Mouse (Mus musculus): Measurements from ENCODE around the gene Atp5g1. TPM values are rescaled to one million over a fixed set of nuclear protein-coding genes. Genes with fewer than 3 reads are reported as not detected.

Gene Atp5g1
- polyA plus RNA-seq, 1 experiment from 2014 or later: 848 TPM

Other genes starting within 250 kb of the Atp5g1 start
- 19.5 and 26.0 TPM in 2 replicates for gene Gngt2, start 238.5 kb downstream of the Atp5g1 start, polyA plus RNA-seq (2014; fragmentation: Nextera tagmentation; extraction: Ambion mirVana)
- gene Abi3, start 233.2 kb downstream of the Atp5g1 start, polyA plus RNA-seq (2014; fragmentation: Nextera tagmentation; extraction: Ambion mirVana): 3.9 and 9.8 TPM in 2 replicates
- 0.37 and 0.47 TPM in 2 replicates for gene B4galnt2, start 160.8 kb downstream of the Atp5g1 start, polyA plus RNA-seq (2014; fragmentation: Nextera tagmentation; extraction: Ambion mirVana)
- gene Igf2bp1, start 69.7 kb downstream of the Atp5g1 start, polyA plus RNA-seq (2014; fragmentation: Nextera tagmentation; extraction: Ambion mirVana): 42.1 and 54.2 TPM in 2 replicates
- gene Gip, start 51.1 kb downstream of the Atp5g1 start, polyA plus RNA-seq (2014; fragmentation: Nextera tagmentation; extraction: Ambion mirVana): not detected in 2 replicates
- gene Snf8, start 40.8 kb downstream of the Atp5g1 start, polyA plus RNA-seq (2014; fragmentation: Nextera tagmentation; extraction: Ambion mirVana): 34.2 and 63.5 TPM in 2 replicates
- gene Ube2z, start 10.3 kb downstream of the Atp5g1 start, polyA plus RNA-seq (2014; fragmentation: Nextera tagmentation; extraction: Ambion mirVana): 27.6 and 36.4 TPM in 2 replicates
- not detected in 2 replicates for gene Calcoco2, start 36.3 kb upstream of the Atp5g1 start, polyA plus RNA-seq (2014; fragmentation: Nextera tagmentation; extraction: Ambion mirVana)
- not detected in 2 replicates for gene Ttll6, start 58.1 kb upstream of the Atp5g1 start, polyA plus RNA-seq (2014; fragmentation: Nextera tagmentation; extraction: Ambion mirVana)
- gene Hoxb13, start 118.6 kb upstream of the Atp5g1 start, polyA plus RNA-seq (2014; fragmentation: Nextera tagmentation; extraction: Ambion mirVana): not detected in 2 replicates
- gene Hoxb9, start 195.8 kb upstream of the Atp5g1 start, polyA plus RNA-seq (2014; fragmentation: Nextera tagmentation; extraction: Ambion mirVana): 30.0 and 41.4 TPM in 2 replicates
- gene Hoxb8, start 206.2 kb upstream of the Atp5g1 start, polyA plus RNA-seq (2014; fragmentation: Nextera tagmentation; extraction: Ambion mirVana): 12.7 and 18.6 TPM in 2 replicates
- 58.6 and 61.9 TPM in 2 replicates for gene Hoxb7, start 211.0 kb upstream of the Atp5g1 start, polyA plus RNA-seq (2014; fragmentation: Nextera tagmentation; extraction: Ambion mirVana)
- 44.1 and 53.1 TPM in 2 replicates for gene Hoxb6, start 216.8 kb upstream of the Atp5g1 start, polyA plus RNA-seq (2014; fragmentation: Nextera tagmentation; extraction: Ambion mirVana)
- 22.1 and 24.3 TPM in 2 replicates for gene Hoxb5, start 227.7 kb upstream of the Atp5g1 start, polyA plus RNA-seq (2014; fragmentation: Nextera tagmentation; extraction: Ambion mirVana)
- 4.2 and 8.6 TPM in 2 replicates for gene Hoxb4, start 242.6 kb upstream of the Atp5g1 start, polyA plus RNA-seq (2014; fragmentation: Nextera tagmentation; extraction: Ambion mirVana)
- 8.2 and 8.6 TPM in 2 replicates for gene Hoxb3, start 247.7 kb upstream of the Atp5g1 start, polyA plus RNA-seq (2014; fragmentation: Nextera tagmentation; extraction: Ambion mirVana)

Data from kidney, embryonic 14.5 days (tissue).